Mouse (Mus musculus): ENCODE data around the gene Dpep3. TPM values are rescaled to one million over a fixed set of nuclear protein-coding genes. Genes with fewer than 3 reads are reported as not detected.
A peak's percentile ranks its signal among the peaks of the same experiment; 100 is the strongest.
"Not testable (repeated sequence)": the region's sequence is repeated elsewhere in the genome, so short reads cannot be mapped to it uniquely, and the experiment has no call there.

Dpep3 gene
- not detected for total RNA-seq (2021)
- 0.23 and 0.26 TPM in 2 replicates for polyA plus RNA-seq (2012; rRNA removed)
- long read RNA-seq: 0 reads

- Histone ChIP-seq H3K9ac (ENCODE audit: low read depth, low read length) (no peak within 1 kb of the TSS), H3K4me1 (ENCODE audit: control insufficient read depth, insufficient read depth, low read length) (no peaks in the 10 kb centered on the region), H3K79me2 (replicated peaks; ENCODE audit: control insufficient read depth, insufficient read depth, low read length) (no peaks in the 10 kb centered on the region), H3K4me3 (no peak within 1 kb of the TSS), H3K27ac (no peak within 1 kb of the TSS), H3K36me3 (ENCODE audit: control insufficient read depth, insufficient read depth, low read length) (no peaks in the 10 kb centered on the region), H3K27me3 (ENCODE audit: control insufficient read depth, insufficient read depth, low read length) (no peaks in the 10 kb centered on the region)
- WGBS: 90% methylated on average over 15 of the region's 15 CpGs
- no peak for DNase-seq
- intact Hi-C loops (cut with DNase I): no loop called here
- TF ChIP-seq POLR2A (IDR thresholded peaks at IDR 0.05; ENCODE audit: insufficient read depth, low read depth, low read length) (no peak), CTCF (IDR thresholded peaks at IDR 0.05) (0 out of 2 replicates have a peak, but pooled peaks have one; percentile 11)
Observed at GRCm38 (mm10) chr8:105979325-105979724, at the start of gene Dpep3. Dpep3 (minus strand) TSS chr8:105979429.

DNA sequence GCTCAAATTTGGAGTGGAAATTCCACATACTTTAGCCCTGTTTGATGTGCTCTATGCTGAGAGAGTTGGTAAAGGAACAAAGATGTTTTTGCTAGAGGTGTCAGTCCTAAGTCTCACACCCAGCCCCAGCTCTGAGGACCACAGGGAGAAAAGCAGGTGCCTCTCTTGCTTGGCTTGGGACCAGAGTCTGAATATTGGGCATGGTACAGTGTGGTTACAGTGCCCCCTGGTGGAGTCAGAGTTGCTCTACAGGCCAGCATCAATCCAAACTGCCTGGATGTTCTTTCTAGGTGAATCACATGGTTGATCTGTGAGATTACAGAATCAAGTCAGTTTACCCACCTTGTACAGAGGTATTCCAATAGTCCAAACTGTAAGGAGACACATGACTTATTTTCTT is 43.3 kb upstream of the Dpep3 start:
- H3K36me3 ChIP-seq (ENCODE audit: control insufficient read depth, insufficient read depth, low read length): no peaks in the 10 kb centered on the region; the same call in 1 of the 2 replicates
- no peak overlapping the region for H3K9ac ChIP-seq (ENCODE audit: low read depth, low read length)
- TF ChIP-seq POLR2A (IDR thresholded peaks at IDR 0.05; ENCODE audit: insufficient read depth, low read depth, low read length) (no peak), CTCF (IDR thresholded peaks at IDR 0.05) (no peak), EP300 (IDR thresholded peaks at IDR 0.05; ENCODE audit: insufficient read depth, low read depth, low read length) (peak; percentile 90)
- no peak overlapping the region for H3K27ac ChIP-seq
- no peaks in the 10 kb centered on the region for H3K79me2 ChIP-seq (replicated peaks; ENCODE audit: control insufficient read depth, insufficient read depth, low read length)
- intact Hi-C loops (cut with DNase I): loop anchor here (1.0 to 5.0 kb wide), 4 partner anchors 31 to 308 kb away; partner anchors contain the start of gene Dus2
- H3K27me3 ChIP-seq (ENCODE audit: control insufficient read depth, insufficient read depth, low read length): no peaks in the 10 kb centered on the region
- H3K4me3 ChIP-seq: no peak overlapping the region
- peak; percentile 71 to 77 for DNase-seq
- H3K4me1 ChIP-seq (ENCODE audit: control insufficient read depth, insufficient read depth, low read length): no peaks in the 10 kb centered on the region

- intact Hi-C loops (cut with DNase I): no loop called here
- H3K4me3 ChIP-seq: no peak overlapping the region
- H3K4me1 ChIP-seq (ENCODE audit: control insufficient read depth, insufficient read depth, low read length): no peaks in the 10 kb centered on the region
- DNase-seq: no peak
- H3K9ac ChIP-seq (ENCODE audit: low read depth, low read length): no peak overlapping the region
- no peaks in the 10 kb centered on the region for H3K79me2 ChIP-seq (replicated peaks; ENCODE audit: control insufficient read depth, insufficient read depth, low read length)
- no peaks in the 10 kb centered on the region; the same call in 1 of the 2 replicates for H3K36me3 ChIP-seq (ENCODE audit: control insufficient read depth, insufficient read depth, low read length)
- H3K27ac ChIP-seq: no peak overlapping the region
- 73% methylated on average over 3 of the region's 3 CpGs for WGBS
- H3K27me3 ChIP-seq (ENCODE audit: control insufficient read depth, insufficient read depth, low read length): no peaks in the 10 kb centered on the region
- TF ChIP-seq POLR2A (IDR thresholded peaks at IDR 0.05; ENCODE audit: insufficient read depth, low read depth, low read length) (no peak), CTCF (IDR thresholded peaks at IDR 0.05) (no peak), EP300 (IDR thresholded peaks at IDR 0.05; ENCODE audit: insufficient read depth, low read depth, low read length) (no peak)
Observed at GRCm38 (mm10) chr8:106018039-106018438, 38.8 kb upstream of the Dpep3 start.

DNA sequence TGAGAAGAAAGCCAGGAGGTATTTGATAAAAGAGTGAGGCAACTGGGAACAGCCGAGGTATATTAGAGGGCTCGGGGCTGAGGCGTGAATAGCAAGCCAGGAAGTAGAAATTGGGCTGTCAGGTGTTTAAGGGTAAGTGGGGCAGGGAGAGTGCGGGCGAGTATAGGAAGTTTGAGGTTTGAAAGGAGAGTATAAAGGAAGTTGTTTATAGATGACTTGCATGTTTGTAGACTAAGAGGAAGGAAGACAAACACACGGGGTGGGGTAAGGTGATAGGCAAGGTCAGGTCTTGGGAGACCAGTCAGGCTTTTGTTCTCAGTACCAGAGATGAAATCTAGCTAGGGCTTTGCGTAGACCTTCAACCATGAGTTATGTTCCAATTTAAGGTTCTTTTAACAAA is 37.9 kb upstream of the Dpep3 start:
- Histone ChIP-seq H3K36me3 (ENCODE audit: control insufficient read depth, insufficient read depth, low read length) (no peaks in the 10 kb centered on the region; the same call in 1 of the 2 replicates), H3K9ac (ENCODE audit: low read depth, low read length) (no peak overlapping the region), H3K27ac (no peak overlapping the region), H3K4me1 (ENCODE audit: control insufficient read depth, insufficient read depth, low read length) (no peaks in the 10 kb centered on the region), H3K4me3 (no peak overlapping the region), H3K27me3 (ENCODE audit: control insufficient read depth, insufficient read depth, low read length) (no peaks in the 10 kb centered on the region), H3K79me2 (replicated peaks; ENCODE audit: control insufficient read depth, insufficient read depth, low read length) (no peaks in the 10 kb centered on the region)
- 75% methylated on average over 7 of the region's 7 CpGs for WGBS
- DNase-seq: no peak
- TF ChIP-seq CTCF (IDR thresholded peaks at IDR 0.05): no peak
- no peak for TF ChIP-seq EP300 (IDR thresholded peaks at IDR 0.05; ENCODE audit: insufficient read depth, low read depth, low read length)
- TF ChIP-seq POLR2A (IDR thresholded peaks at IDR 0.05; ENCODE audit: insufficient read depth, low read depth, low read length): no peak
- intact Hi-C loops (cut with DNase I): no loop called here

DNA sequence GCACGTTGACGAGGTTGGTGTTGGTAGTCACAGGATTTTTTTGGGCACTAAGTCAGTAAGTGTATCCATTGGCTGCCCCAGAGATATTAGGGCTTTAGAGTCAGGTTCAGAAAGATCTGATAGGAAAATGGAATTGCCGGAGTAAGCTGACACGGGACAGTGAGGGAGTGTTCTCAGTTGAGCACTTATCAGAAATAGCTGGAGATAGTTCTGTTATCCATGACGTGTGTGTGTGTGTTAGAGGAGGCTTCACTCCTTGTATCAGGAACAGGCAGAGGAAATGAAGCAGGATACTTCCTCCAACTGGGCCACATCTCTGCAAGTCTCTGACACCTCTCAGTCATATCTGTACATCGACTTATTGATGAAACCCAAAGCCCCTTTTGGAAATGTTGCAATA is 37.1 kb upstream of the Dpep3 start:
- no peak overlapping the region for H3K27ac ChIP-seq
- DNase-seq: no peak
- no peaks in the 10 kb centered on the region for H3K27me3 ChIP-seq (ENCODE audit: control insufficient read depth, insufficient read depth, low read length)
- H3K4me3 ChIP-seq: no peak overlapping the region
- intact Hi-C loops (cut with DNase I): no loop called here
- TF ChIP-seq EP300 (IDR thresholded peaks at IDR 0.05; ENCODE audit: insufficient read depth, low read depth, low read length): no peak
- TF ChIP-seq CTCF (IDR thresholded peaks at IDR 0.05): no peak
- TF ChIP-seq POLR2A (IDR thresholded peaks at IDR 0.05; ENCODE audit: insufficient read depth, low read depth, low read length): no peak
- H3K4me1 ChIP-seq (ENCODE audit: control insufficient read depth, insufficient read depth, low read length): no peaks in the 10 kb centered on the region
- WGBS: 75% methylated on average over 6 of the region's 6 CpGs
- no peak overlapping the region for H3K9ac ChIP-seq (ENCODE audit: low read depth, low read length)
- H3K36me3 ChIP-seq (ENCODE audit: control insufficient read depth, insufficient read depth, low read length): no peaks in the 10 kb centered on the region; the same call in 1 of the 2 replicates
- H3K79me2 ChIP-seq (replicated peaks; ENCODE audit: control insufficient read depth, insufficient read depth, low read length): no peaks in the 10 kb centered on the region

DNA sequence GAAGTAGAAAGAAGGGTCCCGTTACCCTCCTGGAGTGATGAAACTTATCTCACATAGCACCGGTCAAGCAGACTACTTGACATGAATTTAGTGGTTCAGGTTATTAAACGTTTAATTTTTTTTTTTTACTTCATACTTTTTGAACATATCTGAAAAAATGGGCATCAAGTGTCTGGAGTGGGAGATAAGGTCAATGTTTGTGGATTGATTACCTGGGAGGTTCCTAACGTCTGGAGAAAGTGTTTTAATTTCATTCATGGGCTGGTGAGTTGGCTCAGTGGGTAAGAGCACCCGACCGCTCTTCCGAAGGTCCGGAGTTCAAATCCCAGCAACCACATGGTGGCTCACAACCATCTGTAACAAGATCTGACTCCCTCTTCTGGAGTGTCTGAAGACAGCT is 33.0 kb upstream of the Dpep3 start:
- H3K4me1 ChIP-seq (ENCODE audit: control insufficient read depth, insufficient read depth, low read length); H3K27me3 ChIP-seq (ENCODE audit: control insufficient read depth, insufficient read depth, low read length); DNase-seq; H3K9ac ChIP-seq (ENCODE audit: low read depth, low read length); H3K27ac ChIP-seq; H3K79me2 ChIP-seq (replicated peaks; ENCODE audit: control insufficient read depth, insufficient read depth, low read length); H3K36me3 ChIP-seq (ENCODE audit: control insufficient read depth, insufficient read depth, low read length); H3K4me3 ChIP-seq: not testable (repeated sequence)
- 78% methylated on average over 8 of the region's 8 CpGs for WGBS
- intact Hi-C loops (cut with DNase I): loop anchor here (5.0 kb wide), 3 partner anchors 110 to 310 kb away; partner anchors contain the start of genes Acd, Cenpt, Pard6a and Pskh1
